Mouse (Mus musculus): ENCODE results near the gene Zfhx3.

The Zfhx3 gene

GRCm38 (mm10) chr8:108813375-108813774 lies 870.9 kb downstream of the Zfhx3 start:
- no peak for DNase-seq

GRCm38 (mm10) chr8:108819271-108819671 lies 876.8 kb downstream of the Zfhx3 start:
- no peak for DNase-seq

- no peak for DNase-seq
Measured at GRCm38 (mm10) chr8:108819826-108820225, 877.4 kb downstream of the Zfhx3 start.

GRCm38 (mm10) chr8:108820634-108821033 lies 878.2 kb downstream of the Zfhx3 start:
- DNase-seq: peak; percentile 7 to 9

- DNase-seq: no peak
Measured at GRCm38 (mm10) chr8:108822841-108823266, 880.4 kb downstream of the Zfhx3 start.

GRCm38 (mm10) chr8:108824049-108824448 lies 881.6 kb downstream of the Zfhx3 start:
- DNase-seq: no peak

- DNase-seq: no peak
Measured at GRCm38 (mm10) chr8:108826414-108826813, 884.0 kb downstream of the Zfhx3 start.

- DNase-seq: no peak
Measured at GRCm38 (mm10) chr8:108827428-108827827, 885.0 kb downstream of the Zfhx3 start.

GRCm38 (mm10) chr8:108829305-108829717 lies 886.9 kb downstream of the Zfhx3 start:
- DNase-seq: no peak

GRCm38 (mm10) chr8:108835143-108835542 lies 892.7 kb downstream of the Zfhx3 start:
- DNase-seq: no peak

- DNase-seq: no peak
Measured at GRCm38 (mm10) chr8:108837788-108838187, 895.3 kb downstream of the Zfhx3 start.

- no peak for DNase-seq
Measured at GRCm38 (mm10) chr8:108838761-108839160, 896.3 kb downstream of the Zfhx3 start.

- no peak for DNase-seq
Measured at GRCm38 (mm10) chr8:108842307-108842706, 899.9 kb downstream of the Zfhx3 start.

- DNase-seq: no peak
Measured at GRCm38 (mm10) chr8:108846174-108846573, 903.7 kb downstream of the Zfhx3 start.

GRCm38 (mm10) chr8:108846827-108847226 lies 904.4 kb downstream of the Zfhx3 start:
- no peak for DNase-seq

- DNase-seq: no peak
Measured at GRCm38 (mm10) chr8:108847356-108847755, 904.9 kb downstream of the Zfhx3 start.

GRCm38 (mm10) chr8:108848484-108848883 lies 906.0 kb downstream of the Zfhx3 start:
- no peak for DNase-seq

GRCm38 (mm10) chr8:108853028-108853427 lies 910.6 kb downstream of the Zfhx3 start:
- DNase-seq: no peak

- DNase-seq: no peak
Measured at GRCm38 (mm10) chr8:108854444-108855102, 912.1 kb downstream of the Zfhx3 start.

- DNase-seq: no peak
Measured at GRCm38 (mm10) chr8:108859001-108859400, 916.6 kb downstream of the Zfhx3 start.

- DNase-seq: no peak
Measured at GRCm38 (mm10) chr8:108859983-108860382, 917.5 kb downstream of the Zfhx3 start.

GRCm38 (mm10) chr8:108863440-108863839 lies 921.0 kb downstream of the Zfhx3 start:
- DNase-seq: no peak

GRCm38 (mm10) chr8:108866430-108866829 lies 924.0 kb downstream of the Zfhx3 start:
- DNase-seq: no peak

GRCm38 (mm10) chr8:108867482-108868258 lies 925.2 kb downstream of the Zfhx3 start:
- DNase-seq: no peak
